Mouse (Mus musculus): ENCODE measurements around the gene Ankrd13b. TPM values are rescaled to one million over a fixed set of nuclear protein-coding genes. Genes with fewer than 3 reads are reported as not detected.
"Not testable (repeated sequence)": the region's sequence is repeated elsewhere in the genome, so short reads cannot be mapped to it uniquely, and the experiment has no call there.

Ankrd13b gene
- total RNA-seq (2021): 100 to 1,000 TPM; 127 to 129 TPM
- long read RNA-seq, experiment 1, transcript Ankrd13b-201 (15 exons, 3,105 nt): major isoform, 20 of 72 reads
- long read RNA-seq, experiment 1, partial matches to known transcripts: 18 of 72 reads
- long read RNA-seq, experiment 1, other reads (novel, unspliced or antisense): 34 of 72 reads
- long read RNA-seq, experiment 2, transcript Ankrd13b-201 (15 exons, 3,105 nt): major isoform, 14 of 64 reads
- long read RNA-seq, experiment 2, partial matches to known transcripts: 21 of 64 reads
- long read RNA-seq, experiment 2, other reads (novel, unspliced or antisense): 29 of 64 reads

DNA sequence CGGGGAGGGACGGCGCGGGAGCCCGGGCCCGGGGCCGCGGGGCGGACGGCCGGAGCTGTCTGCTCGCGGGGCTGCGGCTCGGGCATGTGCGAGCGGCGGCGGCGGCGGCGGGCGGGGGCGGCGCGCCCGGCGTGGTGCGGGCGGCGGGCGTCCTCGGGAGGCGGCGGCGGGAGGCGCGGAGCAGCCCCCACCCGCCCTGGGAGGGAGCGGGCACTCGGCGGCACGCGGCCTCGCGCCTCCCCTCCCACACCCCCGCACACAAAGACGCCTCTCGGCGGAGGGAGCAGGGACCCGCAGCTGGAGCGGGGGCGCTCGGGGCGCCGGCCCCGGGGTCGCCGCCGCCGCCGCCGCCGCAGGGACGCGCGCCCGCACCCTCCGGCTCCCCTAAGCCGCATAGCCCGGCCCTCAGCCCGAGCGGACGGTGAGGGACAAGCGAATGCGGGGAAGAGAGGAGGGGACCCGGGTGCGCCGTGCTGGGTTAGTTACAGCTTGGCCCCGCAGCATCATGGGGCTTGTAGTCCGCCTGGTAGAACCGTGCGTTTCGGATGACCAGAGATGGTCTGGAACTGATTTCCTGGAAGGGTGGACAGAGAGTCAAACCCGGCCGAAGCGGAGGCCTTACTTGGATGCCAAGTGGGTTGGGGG lies at the start of gene Ankrd13b:
TSS of gene Ankrd13b (minus strand) at position 88 of the 645 bp plus-strand sequence.
- intact Hi-C loops (cut with DNase I): loop anchor here (5.0 kb wide), 1 partner anchor 138 kb away; no protein-coding TSS in a partner anchor
- DNase-seq (ENCODE audit: low spot score in 2 of 2): peak in 1 of 2 experiments; percentile 80

DNA sequence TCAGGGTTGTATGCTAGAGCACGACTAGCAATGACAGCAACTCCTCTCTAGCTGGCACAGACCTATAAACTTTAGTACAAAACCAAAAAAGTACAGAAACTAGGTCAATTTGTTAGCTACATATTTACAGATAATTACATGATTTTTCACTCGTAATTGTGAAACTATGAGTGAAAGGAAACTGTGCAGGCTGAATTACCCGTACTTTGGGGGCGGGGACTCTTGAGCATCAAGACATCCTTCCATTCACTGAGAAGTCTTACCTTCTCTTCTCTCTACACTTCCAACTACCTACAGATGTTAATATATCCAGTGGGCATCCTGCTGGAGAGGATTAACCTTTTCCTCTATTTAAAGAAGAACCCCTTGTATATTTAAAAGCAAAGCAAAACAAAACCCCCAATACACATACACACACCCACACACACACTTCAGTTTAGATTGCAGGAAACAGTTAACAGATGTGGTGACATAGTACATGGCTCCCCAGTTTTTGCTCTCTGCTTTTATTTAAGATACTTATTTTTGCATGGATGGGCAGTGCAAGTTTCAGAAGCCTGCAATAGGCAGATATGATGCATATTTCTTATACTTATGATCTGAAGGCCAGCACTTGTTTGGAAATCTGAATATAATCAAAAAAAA lies 42.8 kb upstream of the Ankrd13b start:
- no peak for DNase-seq (ENCODE audit: low spot score in 2 of 2)
- intact Hi-C loops (cut with DNase I): no loop called here

DNA sequence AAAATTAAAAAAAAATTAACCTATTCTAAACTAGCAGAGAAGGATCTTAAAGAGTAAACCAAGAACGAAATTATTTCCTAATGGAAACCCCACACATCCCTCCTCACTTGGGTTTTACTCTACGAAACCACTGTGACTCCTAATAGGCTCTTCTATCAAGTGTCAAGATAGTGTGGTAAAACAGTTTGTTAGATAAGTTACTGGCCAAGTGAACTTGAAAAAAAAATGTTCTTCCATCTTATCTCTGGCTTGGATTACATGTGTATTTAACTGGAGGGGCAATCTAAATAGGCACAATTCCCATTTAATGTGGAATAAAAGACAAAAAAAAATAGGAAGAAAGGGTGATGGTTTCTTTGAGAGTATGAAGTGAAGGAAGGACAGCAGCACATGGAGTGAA lies 41.4 kb upstream of the Ankrd13b start:
- no peak for DNase-seq (ENCODE audit: low spot score in 2 of 2)
- intact Hi-C loops (cut with DNase I): no loop called here

DNA sequence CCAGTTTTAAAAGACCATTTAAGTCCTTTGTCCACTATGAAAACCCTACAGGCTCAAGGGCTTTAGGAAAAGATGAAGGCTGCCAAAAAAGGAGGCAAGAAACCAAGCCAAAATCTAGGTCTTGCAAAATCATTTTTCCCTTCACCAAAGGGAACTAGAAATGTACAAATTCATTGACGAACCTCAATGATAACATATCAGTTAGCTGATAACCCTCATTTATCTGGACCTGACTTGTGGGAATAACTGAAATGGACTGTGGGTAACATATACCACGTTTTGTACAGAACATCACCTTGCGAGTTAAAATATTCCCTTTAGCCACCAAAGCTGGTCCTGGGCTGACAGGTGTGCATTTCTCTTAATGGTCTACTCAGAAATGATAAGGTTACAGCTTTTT lies 40.2 kb upstream of the Ankrd13b start:
- intact Hi-C loops (cut with DNase I): no loop called here
- DNase-seq (ENCODE audit: low spot score in 2 of 2): no peak

DNA sequence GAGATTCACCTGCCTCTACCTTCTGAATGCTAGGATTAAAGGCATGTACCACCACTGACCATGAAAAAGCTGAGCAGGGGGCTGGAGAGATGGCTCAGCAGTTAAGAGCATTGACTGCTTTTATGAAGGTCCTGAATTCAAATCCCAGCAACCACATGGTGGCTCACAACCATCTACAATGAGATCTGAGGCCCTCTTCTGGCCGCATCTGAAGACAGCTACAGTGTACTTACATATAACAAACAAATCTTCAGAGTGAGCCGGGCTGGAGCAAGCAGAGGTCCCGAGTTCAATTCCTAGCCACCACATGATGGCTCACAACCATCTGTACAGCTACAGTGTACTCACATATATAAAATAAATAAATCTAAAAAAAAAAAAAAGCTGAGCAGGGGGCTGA lies 38.9 kb upstream of the Ankrd13b start:
- intact Hi-C loops (cut with DNase I); DNase-seq (ENCODE audit: low spot score in 2 of 2): not testable (repeated sequence)

DNA sequence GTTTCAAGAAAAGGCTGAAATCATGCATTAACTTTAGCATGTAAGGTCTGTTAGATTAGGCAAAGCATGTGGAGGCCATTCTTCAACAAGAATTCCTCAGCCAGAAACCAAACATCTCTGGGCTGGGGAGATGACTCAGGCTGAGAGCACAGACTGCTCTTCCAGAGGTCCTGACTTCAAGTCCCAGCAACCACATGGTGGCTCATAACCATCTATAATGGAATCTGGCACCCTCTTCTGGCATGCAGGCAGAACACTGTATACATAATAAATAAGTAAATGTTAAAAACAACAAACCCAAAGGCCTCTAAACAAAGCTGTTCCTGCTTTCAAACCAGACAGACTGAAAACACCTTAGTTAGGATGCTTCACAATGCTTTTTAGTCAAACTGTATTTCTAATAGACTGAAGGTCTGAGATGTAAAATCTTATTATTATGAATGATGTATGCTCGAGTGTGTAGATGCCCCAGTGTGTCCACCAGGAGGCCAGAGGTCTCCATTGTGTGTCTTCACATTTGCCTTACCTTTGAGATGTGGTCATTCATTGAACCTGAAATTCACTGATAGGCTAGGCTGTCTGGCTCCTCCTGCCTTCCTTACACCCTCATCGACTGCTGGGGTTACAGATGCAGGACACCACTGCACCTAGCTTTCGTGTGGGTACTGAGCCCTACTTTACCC lies 36.5 kb upstream of the Ankrd13b start:
- intact Hi-C loops (cut with DNase I): no loop called here
- no peak for DNase-seq (ENCODE audit: low spot score in 2 of 2)

DNA sequence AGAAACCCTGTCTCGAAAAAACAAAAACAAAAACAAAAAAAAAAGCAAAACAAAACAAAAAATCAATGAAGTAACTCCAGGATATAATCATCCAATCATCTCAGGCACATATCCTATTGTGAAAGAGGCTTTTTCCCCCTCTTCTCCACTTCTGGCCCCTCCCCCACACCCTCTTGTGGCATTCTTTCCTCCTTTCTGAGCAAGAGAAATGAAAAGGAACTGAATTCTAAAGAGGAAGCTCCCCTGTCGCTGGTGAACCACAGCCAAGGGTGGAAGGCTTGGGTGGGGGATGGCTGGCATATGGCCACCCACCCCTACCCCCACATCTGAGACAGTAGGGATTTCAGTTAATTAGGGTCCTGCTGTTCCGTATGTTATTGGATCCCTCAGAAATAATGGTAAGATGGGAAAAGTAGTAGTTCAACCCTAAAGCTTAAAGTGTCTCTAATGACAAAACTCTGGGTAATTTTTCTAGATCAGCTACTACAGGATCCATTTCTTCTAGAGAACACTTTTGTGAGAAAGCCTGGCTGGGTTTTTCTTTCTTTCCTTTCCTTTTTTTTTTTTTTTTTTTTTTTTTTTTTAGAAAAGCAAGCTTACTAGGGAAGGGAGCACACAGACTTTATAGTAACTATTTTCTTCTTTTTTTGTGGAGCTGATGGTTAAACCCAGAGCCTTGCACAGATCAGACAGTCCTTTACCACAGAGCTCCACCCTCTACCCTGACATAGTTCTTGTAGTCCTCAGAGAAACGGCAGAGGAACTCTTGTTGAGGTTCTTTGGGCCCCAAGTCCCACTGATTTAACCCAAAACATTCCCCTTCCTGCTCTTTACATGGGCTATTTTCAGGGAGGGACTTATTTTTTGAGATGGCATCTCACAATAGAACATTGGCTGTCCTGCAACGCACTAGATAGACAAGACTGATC lies 31.4 kb upstream of the Ankrd13b start:
- DNase-seq (ENCODE audit: low spot score in 2 of 2): no peak
- intact Hi-C loops (cut with DNase I): no loop called here

DNA sequence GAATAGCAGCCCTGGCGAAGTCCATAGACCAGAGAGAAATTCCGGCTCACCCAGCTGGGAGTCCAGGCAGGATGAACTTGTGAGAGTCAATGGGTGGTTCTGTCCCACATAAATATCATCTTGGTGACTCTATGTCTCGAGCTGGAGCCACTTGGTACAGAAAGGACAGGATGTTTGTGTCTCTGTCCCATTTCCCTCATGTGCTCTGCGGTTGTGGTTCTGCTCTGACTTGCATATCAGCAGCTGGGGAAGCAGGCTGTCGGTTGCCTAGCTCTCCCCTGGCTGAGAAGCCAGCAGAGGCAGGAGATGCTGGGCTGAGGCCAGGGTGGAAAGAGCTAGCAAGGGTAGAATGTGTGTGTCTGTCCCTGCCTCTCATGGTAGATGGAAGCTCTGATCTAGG lies 29.6 kb upstream of the Ankrd13b start, which contains the start of gene Gm10392:
TSS of gene Gm10392 (minus strand) at position 156 of the 400 bp plus-strand sequence.
- DNase-seq (ENCODE audit: low spot score in 2 of 2): no peak
- intact Hi-C loops (cut with DNase I): no loop called here

DNA sequence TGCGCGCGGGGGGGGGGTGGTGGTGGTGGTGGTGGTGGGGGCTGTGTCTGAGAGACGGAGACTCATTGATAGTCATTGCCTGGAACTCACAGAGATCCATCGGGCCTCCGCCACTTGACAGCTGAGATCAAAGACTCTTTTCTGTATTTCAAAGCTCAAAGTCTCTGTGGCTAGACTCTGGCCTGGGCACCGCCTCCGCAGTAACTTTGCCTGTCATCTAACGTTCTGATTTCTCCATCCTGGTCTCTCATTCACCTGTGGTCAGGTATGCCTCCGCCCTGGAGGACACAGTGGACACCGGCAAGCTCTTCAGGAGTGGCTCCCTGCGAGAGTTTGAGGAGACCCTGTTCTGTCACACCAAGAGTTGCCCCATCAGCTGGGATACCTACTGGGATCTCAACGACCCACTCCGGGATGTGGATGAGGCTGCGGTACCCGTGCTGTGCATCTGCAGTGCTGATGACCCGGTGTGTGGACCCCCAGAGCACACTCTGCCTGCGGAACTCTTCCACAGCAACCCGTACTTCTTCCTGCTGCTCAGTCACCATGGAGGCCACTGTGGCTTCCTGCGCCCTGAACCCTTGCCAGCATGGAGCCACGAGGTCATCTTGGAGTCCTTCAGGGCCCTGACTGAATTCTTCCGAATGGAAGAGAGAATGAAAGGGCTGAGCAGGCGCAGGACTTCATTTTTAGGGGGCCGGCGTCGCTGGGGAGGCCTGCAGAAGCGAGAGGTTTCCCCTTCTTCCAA lies 28.7 kb upstream of the Ankrd13b start:
- intact Hi-C loops (cut with DNase I): no loop called here

DNA sequence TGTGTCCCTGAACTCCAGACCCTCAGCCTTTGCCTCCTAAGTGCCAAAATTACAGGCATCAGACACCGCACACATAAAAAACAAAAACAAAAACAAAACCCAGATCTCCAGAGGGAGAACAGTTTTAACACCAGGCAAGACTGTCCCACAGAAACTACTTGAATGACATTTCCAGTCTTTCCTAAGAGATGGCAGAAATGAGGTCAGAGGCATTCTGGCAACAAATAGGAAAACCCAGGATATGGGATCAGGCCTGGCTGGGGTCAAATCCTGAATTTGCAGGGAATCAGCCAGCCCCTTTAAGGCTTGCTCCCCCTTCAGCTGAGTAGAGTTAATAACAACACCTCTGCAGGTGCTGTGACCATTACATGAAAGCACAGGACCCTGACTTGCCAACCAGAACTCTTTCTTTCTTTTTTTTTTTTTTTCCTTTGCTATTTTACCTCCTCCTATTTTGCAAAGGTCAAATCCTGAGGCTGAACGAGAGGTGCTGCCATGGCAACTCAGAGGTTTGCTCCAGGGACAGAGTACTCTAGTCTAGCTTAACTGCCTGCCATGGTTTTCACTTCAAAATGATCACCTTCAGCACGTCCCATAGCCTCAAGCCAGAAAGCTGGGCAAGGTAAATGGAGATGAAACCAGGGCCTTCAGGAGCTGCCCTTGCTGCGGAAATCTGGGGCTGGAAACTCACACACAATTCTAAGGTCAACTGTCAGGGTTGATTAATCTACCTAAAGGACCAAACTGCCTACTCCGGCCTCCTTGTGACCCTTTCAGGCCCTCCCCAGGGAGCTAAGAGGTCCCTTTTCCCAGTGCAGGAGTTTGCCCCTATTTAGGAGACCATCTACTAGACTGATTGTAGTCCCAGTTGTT lies 27.3 kb upstream of the Ankrd13b start:
- intact Hi-C loops (cut with DNase I): no loop called here
- no peak for DNase-seq (ENCODE audit: low spot score in 2 of 2)

More for the DNA sequence above, 28.7 kb upstream of the Ankrd13b start:
- no peak for DNase-seq (ENCODE audit: low spot score in 2 of 2)

DNA sequence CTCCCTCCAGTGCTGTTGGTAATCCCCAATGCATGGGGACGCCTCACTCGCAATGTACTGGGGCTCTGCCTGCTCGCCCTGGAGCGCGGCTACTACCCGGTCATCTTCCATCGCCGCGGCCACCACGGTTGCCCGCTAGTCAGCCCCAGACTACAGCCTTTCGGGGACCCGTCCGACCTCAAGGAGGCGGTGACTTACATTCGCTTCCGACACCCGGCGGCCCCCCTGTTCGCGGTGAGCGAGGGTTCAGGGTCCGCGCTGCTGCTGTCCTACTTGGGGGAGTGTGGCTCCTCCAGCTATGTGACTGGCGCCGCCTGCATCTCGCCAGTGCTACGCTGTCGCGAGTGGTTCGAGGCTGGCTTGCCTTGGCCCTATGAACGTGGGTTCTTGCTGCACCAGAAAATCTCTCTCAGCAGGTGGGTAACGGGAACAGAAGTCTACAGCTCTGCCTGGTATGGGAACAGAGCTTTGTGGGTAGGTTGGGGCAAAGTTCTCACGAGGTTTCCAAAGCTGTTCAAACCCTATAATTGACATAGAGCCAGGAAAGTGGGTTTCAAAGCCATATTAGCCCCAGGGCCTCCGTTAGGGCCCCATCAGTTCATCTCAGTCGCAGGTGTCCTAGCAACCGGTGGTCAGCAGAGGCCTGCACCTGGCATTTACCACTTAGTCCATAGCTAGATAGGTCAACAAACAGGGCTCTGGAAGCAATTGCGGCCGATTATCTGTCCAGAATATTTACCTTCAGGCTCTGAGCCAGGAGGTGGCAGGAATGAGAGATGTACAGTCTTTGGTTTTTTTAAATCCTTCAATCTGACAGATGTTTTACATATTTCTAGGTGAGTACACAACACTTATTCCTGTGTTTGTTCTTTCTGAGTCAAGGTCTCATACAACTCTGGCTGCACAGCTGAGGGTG lies 26.4 kb upstream of the Ankrd13b start, which contains the start of gene Trp53i13:
TSS of gene Trp53i13 (minus strand) at position 344 of the 916 bp plus-strand sequence.
- no peak for DNase-seq (ENCODE audit: low spot score in 2 of 2)
- intact Hi-C loops (cut with DNase I): no loop called here

DNA sequence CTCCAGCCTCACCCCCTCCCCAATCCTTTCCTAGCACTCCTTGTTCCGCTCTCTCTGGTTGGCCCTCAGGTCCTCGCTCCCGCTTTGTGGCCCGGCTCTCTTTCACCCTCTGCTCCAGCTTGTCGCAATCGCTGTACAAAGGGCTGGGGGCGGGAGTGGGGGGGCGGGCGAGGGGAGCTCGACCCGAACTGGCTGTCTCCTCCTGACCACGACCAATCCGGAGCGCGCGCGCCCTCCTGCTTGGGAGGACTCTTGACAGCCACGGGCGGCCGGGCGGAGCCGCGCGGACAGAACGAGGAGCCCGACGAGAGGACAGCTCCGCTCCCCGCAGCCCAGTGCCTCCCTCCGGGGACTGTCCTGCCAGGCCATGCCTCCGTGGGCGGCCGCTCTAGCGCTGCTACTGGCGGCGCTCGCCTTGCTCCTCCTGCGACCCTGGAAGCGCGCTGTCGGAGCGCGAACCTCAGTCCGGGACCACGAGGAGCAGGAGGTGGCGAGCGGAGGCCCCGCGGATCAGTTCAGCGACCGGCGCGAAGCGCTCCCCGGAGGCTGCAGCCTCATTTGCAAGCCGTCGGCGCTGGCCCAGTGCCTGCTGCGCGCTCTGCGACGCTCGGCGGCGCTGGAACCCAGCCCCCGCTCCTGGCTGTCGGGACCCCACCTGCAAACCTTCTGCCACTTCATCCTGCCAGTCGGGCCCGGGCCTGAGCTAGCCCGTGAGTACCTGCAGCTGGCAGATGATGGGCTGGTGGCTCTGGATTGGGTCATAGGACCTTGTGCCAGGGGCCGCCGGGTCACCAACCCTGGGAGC lies 25.6 kb upstream of the Ankrd13b start, which contains the start of gene Abhd15:
TSS of gene Abhd15 (plus strand) at position 290 of the 805 bp plus-strand sequence.
- peak in 1 of 2 experiments; percentile 68 for DNase-seq (ENCODE audit: low spot score in 2 of 2)
- intact Hi-C loops (cut with DNase I): no loop called here

DNA sequence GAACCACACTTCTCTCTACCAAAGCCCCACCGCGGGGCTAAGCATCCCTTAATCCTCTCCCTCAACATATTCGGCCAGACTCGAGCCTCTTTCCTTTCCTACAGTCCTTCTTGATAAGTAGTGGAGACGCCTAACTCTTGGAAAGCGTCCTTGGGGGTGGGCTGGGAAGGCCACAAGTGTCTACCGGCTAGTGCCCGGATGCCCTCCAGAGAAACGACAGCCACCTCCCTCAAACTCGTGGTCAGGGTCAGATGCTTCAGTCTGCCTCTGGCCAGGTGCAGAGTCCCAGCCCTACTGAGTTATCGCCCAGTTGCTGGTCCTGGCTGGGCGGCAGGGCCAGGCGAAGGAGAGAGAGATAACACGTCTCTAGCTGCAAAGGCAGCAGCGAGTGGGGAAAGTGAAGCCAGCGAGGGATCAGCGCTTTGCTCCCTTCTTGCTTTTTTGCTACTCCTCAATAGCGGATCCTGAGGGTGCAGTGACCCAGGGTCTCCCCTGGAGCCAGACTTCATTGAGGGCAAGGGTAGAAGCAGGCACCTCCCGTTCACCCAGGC lies 24.9 kb upstream of the Ankrd13b start:
- DNase-seq (ENCODE audit: low spot score in 2 of 2): no peak
- intact Hi-C loops (cut with DNase I): no loop called here

DNA sequence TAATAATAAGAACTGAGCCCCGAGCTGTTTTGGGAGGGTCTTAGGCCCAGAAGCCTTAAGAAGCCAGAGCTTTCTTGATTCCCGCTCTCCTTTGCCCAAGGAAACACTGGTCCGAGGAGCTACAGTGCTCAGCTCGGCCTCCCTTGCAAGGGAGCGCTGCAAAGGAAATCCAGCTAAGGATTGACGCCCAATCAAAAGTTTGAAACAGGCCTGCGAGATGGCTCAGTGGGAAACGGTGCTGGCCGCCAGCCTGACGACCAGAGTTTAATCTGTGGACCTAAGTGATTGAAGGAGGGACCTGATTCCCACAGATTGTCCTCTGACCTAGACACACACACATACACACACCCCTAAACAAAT lies 24.3 kb upstream of the Ankrd13b start:
- intact Hi-C loops (cut with DNase I): no loop called here
- DNase-seq (ENCODE audit: low spot score in 2 of 2): no peak
